ENCODE assay signal across 10 mouse cellular contexts in the genomic region with DNA sequence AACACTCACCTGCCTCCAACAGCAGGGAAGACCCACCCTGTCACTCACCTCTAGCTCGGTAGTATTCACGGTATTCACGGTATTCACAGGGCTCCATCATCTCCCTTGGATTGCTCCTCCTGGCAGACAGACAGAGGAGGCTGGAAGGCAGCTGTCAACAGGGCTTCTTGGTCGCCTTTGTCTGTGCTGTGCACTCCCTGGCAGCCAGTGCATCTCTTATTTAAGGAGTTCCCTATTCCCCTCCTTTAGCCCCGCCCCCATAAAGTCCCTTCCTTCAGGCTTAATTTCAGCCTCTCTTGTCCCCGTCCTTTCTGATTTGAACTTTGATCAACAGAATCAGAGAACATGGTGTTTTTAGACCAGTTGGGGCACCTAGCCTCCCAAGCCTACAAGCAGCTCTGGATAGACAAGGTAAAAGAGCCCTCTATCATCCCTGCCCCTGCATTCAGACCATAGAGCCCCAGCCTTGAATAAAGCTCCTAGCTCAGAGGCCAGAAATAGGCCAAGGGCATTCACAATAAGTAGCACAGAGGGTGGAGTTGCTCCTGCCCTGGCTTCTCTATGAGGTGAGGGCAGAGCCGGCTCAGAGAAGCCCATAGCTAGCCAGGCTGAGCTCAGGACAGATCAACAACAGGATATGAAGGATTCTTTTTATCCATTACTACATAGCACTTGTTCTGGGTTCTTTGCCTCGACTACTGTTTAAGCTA. TPM values are rescaled to one million over a fixed set of nuclear protein-coding genes. Genes with fewer than 3 reads are reported as not detected.
DNase-seq lines count a peak whose midpoint lies in the region; ATAC-seq lines count a peak whose summit lies in the region.
"Had no signal": no experiment of that assay in that cellular context is flagged by ENCODE, and none has a peak within 500 bp of the region (broad histone marks: within the 10 kb centered on the region; RNA-seq: fewer than 3 reads in every experiment).

No protein-coding gene starts in this region.

- no peaks in the 10 kb centered on the region for H3K9me3 ChIP-seq in forebrain, embryonic 12.5 days
- no peaks in the 10 kb centered on the region for H3K9me3 ChIP-seq in forebrain, embryonic 11.5 days (ENCODE audit: control insufficient read depth, low read length)
- H3K9me3 ChIP-seq in midbrain, embryonic 14.5 days (ENCODE audit: control insufficient read depth, low read length) = no peaks in the 10 kb centered on the region
- H3K9me3 ChIP-seq in midbrain, embryonic 10.5 days (replicated peaks) = no peaks in the 10 kb centered on the region
- H3K9me3 ChIP-seq in liver, embryonic 11.5 days (ENCODE audit: control insufficient read depth, low read length) = no peaks in the 10 kb centered on the region
- H3K9me3 ChIP-seq: hindbrain, embryonic 15.5 days; lung, embryonic 15.5 days had no signal

- no peaks in the 10 kb centered on the region for H3K36me3 ChIP-seq in forebrain, embryonic 12.5 days (replicated peaks)
- no peaks in the 10 kb centered on the region for H3K36me3 ChIP-seq in forebrain, embryonic 11.5 days (ENCODE audit: control insufficient read depth, insufficient read depth, low read length)
- H3K36me3 ChIP-seq in midbrain, embryonic 14.5 days (ENCODE audit: control insufficient read depth, insufficient read depth, low read length) = no peaks in the 10 kb centered on the region
- H3K36me3 ChIP-seq in midbrain, embryonic 10.5 days = no peaks in the 10 kb centered on the region
- H3K36me3 ChIP-seq in liver, embryonic 11.5 days (ENCODE audit: control insufficient read depth, insufficient read depth, low read length) = no peaks in the 10 kb centered on the region
- H3K36me3 ChIP-seq: hindbrain, embryonic 15.5 days; lung, embryonic 15.5 days had no signal

- WGBS in forebrain, embryonic 12.5 days = 20% methylated on average over 8 of the region's 8 CpGs
- WGBS in forebrain, embryonic 11.5 days = 27% methylated on average over 8 of the region's 8 CpGs
- WGBS in midbrain, embryonic 14.5 days = 15% methylated on average over 8 of the region's 8 CpGs
- 31% methylated on average over 8 of the region's 8 CpGs for WGBS in midbrain, embryonic 10.5 days
- WGBS in liver, embryonic 11.5 days = 24% methylated on average over 8 of the region's 8 CpGs

- no peak overlapping the region for H3K9ac ChIP-seq in forebrain, embryonic 12.5 days
- no peak overlapping the region for H3K9ac ChIP-seq in forebrain, embryonic 11.5 days (ENCODE audit: low read length)
- H3K9ac ChIP-seq in midbrain, embryonic 14.5 days (replicated peaks; ENCODE audit: low read length) = no peak overlapping the region
- no peak overlapping the region for H3K9ac ChIP-seq in liver, embryonic 11.5 days (ENCODE audit: low read depth, low read length)
- H3K9ac ChIP-seq: hindbrain, embryonic 15.5 days; lung, embryonic 15.5 days had no signal

- no peak overlapping the region for H3K4me2 ChIP-seq in forebrain, embryonic 12.5 days
- no peak overlapping the region for H3K4me2 ChIP-seq in forebrain, embryonic 11.5 days (ENCODE audit: low read depth, low read length, severe bottlenecking)
- H3K4me2 ChIP-seq in midbrain, embryonic 14.5 days (ENCODE audit: low read length) = no peak overlapping the region
- peak overlapping the region; percentile 13 for H3K4me2 ChIP-seq in liver, embryonic 11.5 days
- H3K4me2 ChIP-seq: hindbrain, embryonic 15.5 days; lung, embryonic 15.5 days had no signal

- DNase-seq in forebrain, embryonic 11.5 days (ENCODE audit: low spot score) = no peak
- DNase-seq in midbrain, embryonic 14.5 days = peak; percentile 13
- no peak for DNase-seq in midbrain, embryonic 10.5 days (ENCODE audit: low spot score)
- DNase-seq in liver, embryonic 11.5 days (ENCODE audit: low spot score) = no peak
- no peak for DNase-seq in thymus, adult 18-20 months

- H3K4me3 ChIP-seq in forebrain, embryonic 12.5 days (replicated peaks) = no peak overlapping the region
- no peak overlapping the region for H3K4me3 ChIP-seq in forebrain, embryonic 11.5 days (ENCODE audit: low read depth, low read length)
- H3K4me3 ChIP-seq in midbrain, embryonic 14.5 days (replicated peaks; ENCODE audit: low read depth, low read length) = no peak overlapping the region
- no peak overlapping the region for H3K4me3 ChIP-seq in midbrain, embryonic 10.5 days
- no peak overlapping the region for H3K4me3 ChIP-seq in liver, embryonic 11.5 days (ENCODE audit: low read depth, low read length)
- H3K4me3 ChIP-seq: hindbrain, embryonic 15.5 days; lung, embryonic 15.5 days had no signal

- H3K27ac ChIP-seq in forebrain, embryonic 12.5 days = 0 out of 2 replicates have a peak overlapping the region, but pooled peaks have one; percentile 4
- H3K27ac ChIP-seq in forebrain, embryonic 11.5 days (ENCODE audit: low read depth, low read length) = no peak overlapping the region
- no peak overlapping the region for H3K27ac ChIP-seq in midbrain, embryonic 14.5 days (replicated peaks; ENCODE audit: low read depth, low read length)
- no peak overlapping the region for H3K27ac ChIP-seq in midbrain, embryonic 10.5 days (replicated peaks)
- no peak overlapping the region for H3K27ac ChIP-seq in liver, embryonic 11.5 days (ENCODE audit: low read depth, low read length)
- H3K27ac ChIP-seq: hindbrain, embryonic 15.5 days; lung, embryonic 15.5 days had no signal

- ATAC-seq in forebrain, embryonic 12.5 days (ENCODE audit: low FRiP score) = no peak
- no peak for ATAC-seq in forebrain, embryonic 11.5 days (replicated peaks; ENCODE audit: low FRiP score)
- no peak for ATAC-seq in midbrain, embryonic 14.5 days (ENCODE audit: low FRiP score, low TSS enrichment)
- no peak for ATAC-seq in liver, embryonic 11.5 days (replicated peaks; ENCODE audit: low FRiP score)
- no peak for ATAC-seq in frontal cortex, adult (ENCODE audit: low TSS enrichment)
- no peak for ATAC-seq in inflammation-experienced regulatory T-cells, adult 6 months

- H3K4me1 ChIP-seq in forebrain, embryonic 12.5 days = peaks cover 5% of the 10 kb centered on the region; the same call in 1 of the 2 replicates
- 0 out of 2 replicates have a peak, but pooled peaks cover 1% of the 10 kb centered on the region for H3K4me1 ChIP-seq in forebrain, embryonic 11.5 days (replicated peaks; ENCODE audit: control insufficient read depth, insufficient read depth, low read length)
- H3K4me1 ChIP-seq in midbrain, embryonic 14.5 days (ENCODE audit: control insufficient read depth, insufficient read depth, low read length) = no peaks in the 10 kb centered on the region
- H3K4me1 ChIP-seq in midbrain, embryonic 10.5 days = peaks cover 10% of the 10 kb centered on the region
- H3K4me1 ChIP-seq in liver, embryonic 11.5 days (replicated peaks; ENCODE audit: control insufficient read depth, insufficient read depth, low read length) = 0 out of 2 replicates have a peak, but pooled peaks cover 5% of the 10 kb centered on the region
- H3K4me1 ChIP-seq: hindbrain, embryonic 15.5 days; lung, embryonic 15.5 days had no signal

- no peaks in the 10 kb centered on the region for H3K27me3 ChIP-seq in forebrain, embryonic 12.5 days
- H3K27me3 ChIP-seq in forebrain, embryonic 11.5 days (ENCODE audit: control insufficient read depth, insufficient read depth, low read length) = no peaks in the 10 kb centered on the region
- no peaks in the 10 kb centered on the region for H3K27me3 ChIP-seq in midbrain, embryonic 14.5 days (ENCODE audit: control insufficient read depth, insufficient read depth, low read length)
- H3K27me3 ChIP-seq in midbrain, embryonic 10.5 days (ENCODE audit: low read depth, poor library complexity, severe bottlenecking) = no peaks in the 10 kb centered on the region
- H3K27me3 ChIP-seq in liver, embryonic 11.5 days (replicated peaks; ENCODE audit: control insufficient read depth, insufficient read depth, low read length) = no peaks in the 10 kb centered on the region
- H3K27me3 ChIP-seq: hindbrain, embryonic 15.5 days; lung, embryonic 15.5 days had no signal

RNA-seq across cellular contexts. Expression of a gene that starts 0.5 kb away (rescaled TPM):
- 0.90 and 0.91 TPM in 2 replicates for polyA plus RNA-seq in forebrain, embryonic 12.5 days (2016; fragmentation: Nextera tagmentation; extraction: Ambion mirVana)
- polyA plus RNA-seq in forebrain, embryonic 11.5 days (2014; fragmentation: Nextera tagmentation; extraction: Ambion mirVana) = 0.72 and 0.75 TPM in 2 replicates
- 0.43 and 0.68 TPM in 2 replicates for polyA plus RNA-seq in midbrain, embryonic 14.5 days (2014; fragmentation: Nextera tagmentation; extraction: Ambion mirVana)
- 0.31 and 0.55 TPM in 2 replicates for polyA plus RNA-seq in midbrain, embryonic 10.5 days (2016; fragmentation: Nextera tagmentation; extraction: Ambion mirVana)
- 7.4 and 9.4 TPM in 2 replicates for polyA plus RNA-seq in liver, embryonic 11.5 days (2014; fragmentation: Nextera tagmentation; extraction: Ambion mirVana)
- 1 to 10 TPM in 1 of 3 experiments, under 1 TPM in 2; 0.96 to 2.1 (median 0.97) TPM for polyA plus RNA-seq in inflammation-experienced regulatory T-cells, adult 6 months (2017; shearing (Covaris generic))

RNA-seq across cellular contexts. Expression of a gene that starts 57.5 kb away (rescaled TPM):
- polyA plus RNA-seq in forebrain, embryonic 12.5 days (2016; fragmentation: Nextera tagmentation; extraction: Ambion mirVana) = 75.5 and 85.3 TPM in 2 replicates
- 78.5 and 87.1 TPM in 2 replicates for polyA plus RNA-seq in forebrain, embryonic 11.5 days (2014; fragmentation: Nextera tagmentation; extraction: Ambion mirVana)
- polyA plus RNA-seq in midbrain, embryonic 14.5 days (2014; fragmentation: Nextera tagmentation; extraction: Ambion mirVana) = 45.5 and 62.1 TPM in 2 replicates
- polyA plus RNA-seq in midbrain, embryonic 10.5 days (2016; fragmentation: Nextera tagmentation; extraction: Ambion mirVana) = 77.2 and 78.6 TPM in 2 replicates
- polyA plus RNA-seq in liver, embryonic 11.5 days (2014; fragmentation: Nextera tagmentation; extraction: Ambion mirVana) = 41.0 and 46.4 TPM in 2 replicates
- polyA plus RNA-seq in inflammation-experienced regulatory T-cells, adult 6 months (2017; shearing (Covaris generic)) = 10 to 100 TPM; 53.4 to 72.2 (median 57.8) TPM
